Mouse (Mus musculus): Measurements from ENCODE around the gene Mrpl36. TPM values are rescaled to one million over a fixed set of nuclear protein-coding genes. Genes with fewer than 3 reads are reported as not detected.

The Mrpl36 gene
- total and polyA plus RNA-seq, 2 experiments: 36.2 to 85.6 TPM

DNA sequence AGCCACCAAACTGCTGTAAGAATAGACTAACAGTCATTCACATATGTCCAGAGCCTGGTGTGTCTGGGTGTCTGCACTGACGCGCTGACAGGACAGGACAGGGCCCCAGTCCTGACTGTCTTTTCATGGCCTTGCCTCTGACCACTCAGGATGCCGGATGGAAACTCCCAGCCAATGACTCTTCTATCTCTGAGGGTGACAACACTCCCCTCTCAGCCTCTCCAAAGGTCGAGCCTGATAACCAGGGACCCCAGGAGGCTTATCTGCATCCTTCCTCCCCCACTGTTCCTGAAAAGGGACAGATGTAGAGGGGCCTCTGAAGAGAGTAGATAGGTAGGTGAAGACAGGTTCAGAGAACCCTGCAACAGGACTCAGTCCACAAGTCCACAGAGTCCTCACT is 29.6 kb upstream of the Mrpl36 start:
- Histone ChIP-seq H3K4me1 (ENCODE audit: control insufficient read depth, insufficient read depth, low read length) (no peaks in the 10 kb centered on the region), H3K9ac (ENCODE audit: low read depth, low read length) (no peak overlapping the region), H3K27me3 (ENCODE audit: control insufficient read depth, insufficient read depth, low read length) (no peaks in the 10 kb centered on the region), H3K27ac (replicated peaks; ENCODE audit: insufficient read depth, low read depth, low read length) (no peak overlapping the region), H3K79me2 (ENCODE audit: control insufficient read depth, insufficient read depth, low read length) (no peaks in the 10 kb centered on the region), H3K4me3 (ENCODE audit: insufficient read depth, low read depth, low read length) (no peak overlapping the region), H3K36me3 (ENCODE audit: control insufficient read depth, insufficient read depth, low read length) (no peaks in the 10 kb centered on the region)
- 65% methylated on average over 4 of the region's 4 CpGs for WGBS
- DNase-seq (ENCODE audit: extremely low read depth, low read depth, low spot score): no peak
- TF ChIP-seq POLR2A (IDR thresholded peaks at IDR 0.05; ENCODE audit: extremely low read depth, insufficient read depth, low read length) (no peak), CTCF (IDR thresholded peaks at IDR 0.05; ENCODE audit: low read depth, low read length) (no peak)

DNA sequence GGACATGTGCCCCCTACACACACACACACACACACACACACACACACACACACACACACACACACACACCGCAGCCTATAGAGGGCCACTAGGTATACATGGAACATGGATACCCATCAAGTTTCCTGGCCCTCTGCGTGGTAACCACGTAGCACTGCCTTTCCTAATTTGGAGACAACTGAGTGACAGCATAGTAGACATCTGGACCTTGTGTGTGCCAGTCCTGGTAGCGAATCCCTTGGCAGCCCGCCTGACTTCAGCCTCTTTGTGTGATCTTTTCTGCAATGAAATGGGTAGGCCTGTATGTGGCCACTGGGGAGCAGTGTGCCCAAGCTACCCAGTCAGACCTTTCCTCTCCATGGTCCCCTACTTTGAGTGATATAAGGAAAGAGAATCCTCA is 29.0 kb upstream of the Mrpl36 start:
- Histone ChIP-seq H3K36me3 (ENCODE audit: control insufficient read depth, insufficient read depth, low read length) (no peaks in the 10 kb centered on the region), H3K27ac (replicated peaks; ENCODE audit: insufficient read depth, low read depth, low read length) (no peak overlapping the region), H3K27me3 (ENCODE audit: control insufficient read depth, insufficient read depth, low read length) (no peaks in the 10 kb centered on the region), H3K4me3 (ENCODE audit: insufficient read depth, low read depth, low read length) (no peak overlapping the region), H3K4me1 (ENCODE audit: control insufficient read depth, insufficient read depth, low read length) (no peaks in the 10 kb centered on the region), H3K79me2 (ENCODE audit: control insufficient read depth, insufficient read depth, low read length) (no peaks in the 10 kb centered on the region), H3K9ac (ENCODE audit: low read depth, low read length) (no peak overlapping the region)
- no peak for DNase-seq (ENCODE audit: extremely low read depth, low read depth, low spot score)
- no peak for TF ChIP-seq POLR2A (IDR thresholded peaks at IDR 0.05; ENCODE audit: extremely low read depth, insufficient read depth, low read length)
- TF ChIP-seq CTCF (IDR thresholded peaks at IDR 0.05; ENCODE audit: low read depth, low read length): no peak
- WGBS: 92% methylated on average over 5 of the region's 5 CpGs

DNA sequence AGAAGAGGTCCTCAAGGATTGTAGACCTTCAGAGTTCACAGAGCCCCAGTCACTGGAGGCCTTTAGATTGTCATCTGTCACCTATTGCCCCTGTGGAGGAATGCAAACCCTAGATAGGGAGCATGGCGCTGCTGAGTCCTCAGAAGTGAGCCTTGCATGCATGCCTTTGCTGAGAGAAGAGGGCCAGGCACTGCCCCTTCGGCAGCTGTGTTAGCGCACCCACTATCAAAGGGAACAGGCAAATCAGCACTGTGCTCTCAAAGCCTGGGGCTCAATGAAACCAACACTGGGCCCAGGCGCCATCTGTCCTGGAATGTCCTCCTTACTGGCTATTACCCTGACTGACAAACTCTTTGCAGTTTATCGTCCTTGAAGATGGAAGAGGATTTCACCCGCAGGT is 23.6 kb upstream of the Mrpl36 start:
- no peak for TF ChIP-seq CTCF (IDR thresholded peaks at IDR 0.05; ENCODE audit: low read depth, low read length)
- TF ChIP-seq POLR2A (IDR thresholded peaks at IDR 0.05; ENCODE audit: extremely low read depth, insufficient read depth, low read length): no peak
- WGBS: 81% methylated on average over 6 of the region's 6 CpGs
- H3K4me3 ChIP-seq (ENCODE audit: insufficient read depth, low read depth, low read length): no peak overlapping the region
- no peaks in the 10 kb centered on the region for H3K79me2 ChIP-seq (ENCODE audit: control insufficient read depth, insufficient read depth, low read length)
- no peak overlapping the region for H3K9ac ChIP-seq (ENCODE audit: low read depth, low read length)
- no peaks in the 10 kb centered on the region for H3K4me1 ChIP-seq (ENCODE audit: control insufficient read depth, insufficient read depth, low read length)
- no peaks in the 10 kb centered on the region for H3K36me3 ChIP-seq (ENCODE audit: control insufficient read depth, insufficient read depth, low read length)
- no peaks in the 10 kb centered on the region for H3K27me3 ChIP-seq (ENCODE audit: control insufficient read depth, insufficient read depth, low read length)
- H3K27ac ChIP-seq (replicated peaks; ENCODE audit: insufficient read depth, low read depth, low read length): no peak overlapping the region
- DNase-seq (ENCODE audit: extremely low read depth, low read depth, low spot score): no peak

DNA sequence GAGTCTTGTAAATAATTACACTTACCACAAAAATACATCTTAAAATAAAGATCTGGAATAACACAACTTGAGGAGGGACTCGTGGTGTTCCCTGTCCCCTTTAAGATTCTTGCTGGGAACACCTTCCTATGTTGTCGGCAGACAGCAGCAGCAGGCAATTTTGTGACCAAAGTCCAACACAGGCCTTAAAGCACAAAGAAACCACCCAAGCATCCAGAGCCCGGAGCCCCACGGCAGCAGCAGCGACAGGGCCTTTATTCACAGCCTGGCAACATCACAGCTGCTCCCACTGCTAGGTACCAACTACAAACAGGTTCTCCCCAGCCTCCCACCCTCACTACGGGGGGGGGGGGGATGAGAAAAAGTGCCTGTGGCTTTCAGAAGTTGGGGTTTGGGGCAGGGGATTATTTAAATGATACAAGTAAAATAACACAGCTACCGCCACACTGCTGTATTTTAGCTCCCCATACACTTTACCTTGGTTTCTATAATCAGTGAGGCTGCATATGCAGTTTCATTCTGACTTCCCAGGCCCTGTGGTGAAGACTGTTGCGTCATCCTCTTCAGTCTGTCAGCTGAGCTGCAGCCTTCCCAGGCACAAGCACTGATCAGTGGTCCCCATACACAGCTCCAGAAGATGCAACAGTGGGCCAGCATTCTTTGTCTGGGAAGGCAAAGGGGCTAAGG is 22.8 kb upstream of the Mrpl36 start:
- Histone ChIP-seq H3K27ac (replicated peaks; ENCODE audit: insufficient read depth, low read depth, low read length) (no peak overlapping the region), H3K36me3 (ENCODE audit: control insufficient read depth, insufficient read depth, low read length) (no peaks in the 10 kb centered on the region), H3K4me1 (ENCODE audit: control insufficient read depth, insufficient read depth, low read length) (no peaks in the 10 kb centered on the region), H3K9ac (ENCODE audit: low read depth, low read length) (no peak overlapping the region), H3K79me2 (ENCODE audit: control insufficient read depth, insufficient read depth, low read length) (no peaks in the 10 kb centered on the region), H3K4me3 (ENCODE audit: insufficient read depth, low read depth, low read length) (no peak overlapping the region), H3K27me3 (ENCODE audit: control insufficient read depth, insufficient read depth, low read length) (no peaks in the 10 kb centered on the region)
- TF ChIP-seq POLR2A (IDR thresholded peaks at IDR 0.05; ENCODE audit: extremely low read depth, insufficient read depth, low read length) (no peak), CTCF (IDR thresholded peaks at IDR 0.05; ENCODE audit: low read depth, low read length) (no peak)
- DNase-seq (ENCODE audit: extremely low read depth, low read depth, low spot score): no peak
- WGBS: 44% methylated on average over 8 of the region's 8 CpGs

DNA sequence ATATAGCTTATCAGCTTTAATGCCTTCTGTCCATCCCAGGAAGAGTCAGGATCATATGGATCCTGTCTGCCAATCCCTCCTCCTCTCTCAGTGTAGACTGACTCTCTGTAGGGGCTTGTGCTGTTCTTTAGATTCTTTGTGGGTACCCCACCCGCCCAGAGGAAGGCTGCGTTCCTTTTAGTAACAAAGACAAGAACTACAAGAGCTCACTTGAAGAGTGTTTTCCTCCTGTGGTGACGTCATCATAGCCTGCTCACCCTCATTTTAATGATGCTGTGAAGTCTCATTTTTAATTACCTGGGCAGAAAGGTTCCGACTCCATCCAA is 22.3 kb upstream of the Mrpl36 start:
- Histone ChIP-seq H3K4me3 (ENCODE audit: insufficient read depth, low read depth, low read length) (no peak overlapping the region), H3K36me3 (ENCODE audit: control insufficient read depth, insufficient read depth, low read length) (no peaks in the 10 kb centered on the region), H3K79me2 (ENCODE audit: control insufficient read depth, insufficient read depth, low read length) (no peaks in the 10 kb centered on the region), H3K9ac (ENCODE audit: low read depth, low read length) (no peak overlapping the region), H3K27me3 (ENCODE audit: control insufficient read depth, insufficient read depth, low read length) (no peaks in the 10 kb centered on the region), H3K27ac (replicated peaks; ENCODE audit: insufficient read depth, low read depth, low read length) (no peak overlapping the region), H3K4me1 (ENCODE audit: control insufficient read depth, insufficient read depth, low read length) (no peaks in the 10 kb centered on the region)
- no peak for DNase-seq (ENCODE audit: extremely low read depth, low read depth, low spot score)
- TF ChIP-seq CTCF (IDR thresholded peaks at IDR 0.05; ENCODE audit: low read depth, low read length): no peak
- TF ChIP-seq POLR2A (IDR thresholded peaks at IDR 0.05; ENCODE audit: extremely low read depth, insufficient read depth, low read length): no peak
- WGBS: 84% methylated on average over 4 of the region's 4 CpGs

DNA sequence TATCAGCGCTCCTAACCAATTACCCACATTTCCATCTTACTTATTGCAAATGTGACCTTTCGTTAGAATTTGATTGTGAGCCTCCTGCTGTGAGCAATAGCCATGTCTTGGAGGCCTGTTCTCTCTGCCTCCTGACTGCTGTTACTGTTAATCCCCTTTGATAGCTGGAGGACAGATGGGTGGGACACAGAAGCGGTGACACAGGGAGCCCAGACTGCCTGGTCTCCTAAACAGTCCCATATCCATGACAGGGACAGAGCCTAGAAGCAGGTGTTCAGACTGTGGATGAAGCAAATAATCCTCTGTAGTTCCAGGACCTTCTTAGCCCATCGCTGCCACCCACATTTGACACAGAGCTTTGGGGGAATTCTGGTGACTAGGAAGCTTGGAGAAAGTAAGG is 21.9 kb upstream of the Mrpl36 start:
- H3K9ac ChIP-seq (ENCODE audit: low read depth, low read length): no peak overlapping the region
- H3K36me3 ChIP-seq (ENCODE audit: control insufficient read depth, insufficient read depth, low read length): no peaks in the 10 kb centered on the region
- H3K79me2 ChIP-seq (ENCODE audit: control insufficient read depth, insufficient read depth, low read length): no peaks in the 10 kb centered on the region
- H3K4me1 ChIP-seq (ENCODE audit: control insufficient read depth, insufficient read depth, low read length): no peaks in the 10 kb centered on the region
- DNase-seq (ENCODE audit: extremely low read depth, low read depth, low spot score): no peak
- 93% methylated on average over 4 of the region's 4 CpGs for WGBS
- no peaks in the 10 kb centered on the region for H3K27me3 ChIP-seq (ENCODE audit: control insufficient read depth, insufficient read depth, low read length)
- no peak overlapping the region for H3K27ac ChIP-seq (replicated peaks; ENCODE audit: insufficient read depth, low read depth, low read length)
- TF ChIP-seq CTCF (IDR thresholded peaks at IDR 0.05; ENCODE audit: low read depth, low read length) (no peak), POLR2A (IDR thresholded peaks at IDR 0.05; ENCODE audit: extremely low read depth, insufficient read depth, low read length) (no peak)
- H3K4me3 ChIP-seq (ENCODE audit: insufficient read depth, low read depth, low read length): no peak overlapping the region
